Mouse (Mus musculus): Measurements from ENCODE around the gene Sectm1b.

Sectm1b gene

GRCm38 (mm10) chr11:121027259-121027658 lies 36.1 kb downstream of the Sectm1b start:
- no peak for DNase-seq (ENCODE audit: low read depth)

GRCm38 (mm10) chr11:121024163-121024562 lies 39.2 kb downstream of the Sectm1b start:
- DNase-seq (ENCODE audit: low read depth): no peak

- DNase-seq (ENCODE audit: low read depth): no peak
These were observed 43.9 kb downstream of the Sectm1b start for GRCm38 (mm10) chr11:121019501-121019900.

GRCm38 (mm10) chr11:121017703-121018102 lies 45.7 kb downstream of the Sectm1b start:
- peak; percentile 36 for DNase-seq (ENCODE audit: low read depth)

- DNase-seq (ENCODE audit: low read depth): no peak
These were observed 47.9 kb downstream of the Sectm1b start for GRCm38 (mm10) chr11:121015472-121015871.

GRCm38 (mm10) chr11:121014896-121015300 lies 48.5 kb downstream of the Sectm1b start:
- peak; percentile 76 for DNase-seq (ENCODE audit: low read depth)

GRCm38 (mm10) chr11:121013656-121014055 lies 49.7 kb downstream of the Sectm1b start:
- no peak for DNase-seq (ENCODE audit: low read depth)

GRCm38 (mm10) chr11:121010044-121010755 lies 53.2 kb downstream of the Sectm1b start:
- DNase-seq (ENCODE audit: low read depth): no peak

GRCm38 (mm10) chr11:121006184-121006583 lies 57.2 kb downstream of the Sectm1b start:
- no peak for DNase-seq (ENCODE audit: low read depth)

GRCm38 (mm10) chr11:121004281-121004680 lies 59.1 kb downstream of the Sectm1b start:
- no peak for DNase-seq (ENCODE audit: low read depth)

Measured in fibroblast of lung, adult 2 months (primary cell).